Mouse (Mus musculus) forebrain, embryonic 15.5 days (tissue): ENCODE measurements at regions not wholly inside any gene's neighbourhood (a gene's known extent, or its start where the extent isn't known, plus 50 kb on each side); places are given as distances from the start of the nearest gene placed in this dataset.

Experiments
- ATAC-seq: fragments of 200-750 bp; cut with Nextera tagmentation; replicated peaks from 2 replicates; pipeline ENCODE4 v1.8.0; 2017; ENCODE audit warnings: mild to moderate bottlenecking, moderate TSS enrichment, moderate library complexity
- H3K27ac ChIP-seq: fragments of 300-500 bp; sonication (generic); replicated peaks from 2 replicates; pipeline ENCODE4 v1.5.1; 2015; ENCODE audit warnings: mild to moderate bottlenecking, inconsistent platforms
- H3K27me3 ChIP-seq: fragments of 300-500 bp; sonication (generic); 2 replicates; pipeline ENCODE4 v1.6.1; 2015; ENCODE audit warnings: inconsistent platforms
- H3K36me3 ChIP-seq: fragments of 300-500 bp; sonication (generic); 2 replicates; pipeline ENCODE4 v1.6.1; 2015; ENCODE audit warnings: mild to moderate bottlenecking, inconsistent platforms
- H3K4me1 ChIP-seq: fragments of 300-500 bp; sonication (generic); 2 replicates; pipeline ENCODE4 v1.6.1; 2015; ENCODE audit warnings: inconsistent platforms
- H3K4me2 ChIP-seq: fragments of 300-500 bp; sonication (generic); replicated peaks from 2 replicates; pipeline ENCODE4 v1.6.1; 2015; ENCODE audit warnings: mild to moderate bottlenecking, inconsistent platforms
- H3K4me3 ChIP-seq: fragments of 300-500 bp; sonication (generic); 2 replicates; pipeline ENCODE4 v1.5.1; 2015; ENCODE audit warnings: mild to moderate bottlenecking, inconsistent platforms
- H3K9ac ChIP-seq: fragments of 300-500 bp; sonication (generic); replicated peaks from 2 replicates; pipeline ENCODE4 v1.6.1; 2015; ENCODE audit warnings: mild to moderate bottlenecking, inconsistent platforms
- H3K9me3 ChIP-seq: fragments of 300-500 bp; sonication (generic); 2 replicates; pipeline ENCODE4 v1.6.1; 2016; ENCODE audit warnings: inconsistent platforms
- WGBS: fragments of 180-500 bp; shearing (Covaris S2); methylation state at CpG from one replicate; pipeline ENCODE4 v1.1.7; 2015; ENCODE audit warnings: mixed read lengths; 5-methylcytosine and 5-hydroxymethylcytosine counted together

GRCm38 (mm10) chr12:110206271-110206670 lies 72.6 kb upstream of the Dio3 start:
- H3K36me3 ChIP-seq = no peaks in the 10 kb centered on the region
- H3K4me2 ChIP-seq = no peak overlapping the region
- no peak overlapping the region for H3K9ac ChIP-seq
- H3K27ac ChIP-seq = no peak overlapping the region
- H3K4me3 ChIP-seq = no peak overlapping the region
- WGBS = 56% methylated on average over 5 of the region's 5 CpGs
- no peaks in the 10 kb centered on the region for H3K27me3 ChIP-seq
- no peaks in the 10 kb centered on the region for H3K9me3 ChIP-seq
- no peak for ATAC-seq
- no peaks in the 10 kb centered on the region for H3K4me1 ChIP-seq

- Histone ChIP-seq H3K9ac (no peak overlapping the region), H3K4me1 (no peaks in the 10 kb centered on the region), H3K36me3 (no peaks in the 10 kb centered on the region), H3K4me2 (no peak overlapping the region), H3K27ac (no peak overlapping the region), H3K9me3 (no peaks in the 10 kb centered on the region), H3K27me3 (no peaks in the 10 kb centered on the region; the same call in 1 of the 2 replicates), H3K4me3 (no peak overlapping the region)
- WGBS = 20% methylated on average over 6 of the region's 6 CpGs
- no peak for ATAC-seq
These were observed 72.1 kb upstream of the Dio3 start for GRCm38 (mm10) chr12:110206812-110207211.

GRCm38 (mm10) chr12:110207246-110207852 lies 71.5 kb upstream of the Dio3 start:
- no peak overlapping the region for H3K27ac ChIP-seq
- no peak for ATAC-seq
- H3K4me1 ChIP-seq = no peaks in the 10 kb centered on the region
- no peaks in the 10 kb centered on the region for H3K36me3 ChIP-seq
- H3K9ac ChIP-seq = no peak overlapping the region
- no peaks in the 10 kb centered on the region for H3K9me3 ChIP-seq
- WGBS = 35% methylated on average over 9 of the region's 9 CpGs
- H3K4me3 ChIP-seq = no peak overlapping the region
- H3K27me3 ChIP-seq = no peaks in the 10 kb centered on the region; the same call in 1 of the 2 replicates
- no peak overlapping the region for H3K4me2 ChIP-seq

- Histone ChIP-seq H3K27ac (no peak overlapping the region), H3K27me3 (no peaks in the 10 kb centered on the region; the same call in 1 of the 2 replicates), H3K4me3 (no peak overlapping the region), H3K9ac (no peak overlapping the region), H3K4me1 (0 out of 2 replicates have a peak, but pooled peaks cover 4% of the 10 kb centered on the region), H3K36me3 (no peaks in the 10 kb centered on the region), H3K9me3 (no peaks in the 10 kb centered on the region), H3K4me2 (no peak overlapping the region)
- WGBS = 64% methylated on average over 4 of the region's 4 CpGs
- no peak for ATAC-seq
These were observed 66.2 kb upstream of the Dio3 start for GRCm38 (mm10) chr12:110212716-110213115.

GRCm38 (mm10) chr12:110214833-110215232 lies 64.0 kb upstream of the Dio3 start:
- H3K4me1 ChIP-seq = 0 out of 2 replicates have a peak, but pooled peaks cover 4% of the 10 kb centered on the region
- no peak overlapping the region for H3K4me2 ChIP-seq
- 56% methylated on average over 8 of the region's 8 CpGs for whole genome bisulfite sequencing
- H3K27me3 ChIP-seq = no peaks in the 10 kb centered on the region; the same call in 1 of the 2 replicates
- no peaks in the 10 kb centered on the region for H3K9me3 ChIP-seq
- no peaks in the 10 kb centered on the region for H3K36me3 ChIP-seq
- ATAC-seq = no peak
- H3K27ac ChIP-seq = no peak overlapping the region
- H3K4me3 ChIP-seq = no peak overlapping the region
- H3K9ac ChIP-seq = no peak overlapping the region

GRCm38 (mm10) chr12:110215311-110215710 lies 63.6 kb upstream of the Dio3 start:
- Histone ChIP-seq H3K9ac (no peak overlapping the region), H3K4me3 (no peak overlapping the region), H3K36me3 (no peaks in the 10 kb centered on the region), H3K4me1 (0 out of 2 replicates have a peak, but pooled peaks cover 4% of the 10 kb centered on the region), H3K4me2 (no peak overlapping the region), H3K9me3 (no peaks in the 10 kb centered on the region), H3K27ac (no peak overlapping the region), H3K27me3 (no peaks in the 10 kb centered on the region; the same call in 1 of the 2 replicates)
- 76% methylated on average over 6 of the region's 6 CpGs for WGBS
- no peak for ATAC-seq

GRCm38 (mm10) chr12:110219750-110220149 lies 59.1 kb upstream of the Dio3 start:
- no peaks in the 10 kb centered on the region for H3K36me3 ChIP-seq
- no peak overlapping the region for H3K9ac ChIP-seq
- no peak for ATAC-seq
- 82% methylated on average over 8 of the region's 8 CpGs for WGBS
- H3K27me3 ChIP-seq = no peaks in the 10 kb centered on the region
- no peak overlapping the region for H3K4me2 ChIP-seq
- no peak overlapping the region for H3K4me3 ChIP-seq
- no peak overlapping the region for H3K27ac ChIP-seq
- H3K9me3 ChIP-seq = no peaks in the 10 kb centered on the region
- 0 out of 2 replicates have a peak, but pooled peaks cover 3% of the 10 kb centered on the region for H3K4me1 ChIP-seq

GRCm38 (mm10) chr12:110220516-110220915 lies 58.4 kb upstream of the Dio3 start:
- Histone ChIP-seq H3K4me1 (no peaks in the 10 kb centered on the region), H3K4me2 (no peak overlapping the region), H3K27ac (no peak overlapping the region), H3K27me3 (no peaks in the 10 kb centered on the region), H3K36me3 (no peaks in the 10 kb centered on the region), H3K4me3 (no peak overlapping the region), H3K9ac (no peak overlapping the region), H3K9me3 (no peaks in the 10 kb centered on the region)
- ATAC-seq = no peak
- 71% methylated on average over 8 of the region's 8 CpGs for WGBS

GRCm38 (mm10) chr12:110221184-110221583 lies 57.7 kb upstream of the Dio3 start:
- Histone ChIP-seq H3K4me2 (no peak overlapping the region), H3K9me3 (no peaks in the 10 kb centered on the region), H3K27me3 (no peaks in the 10 kb centered on the region), H3K9ac (no peak overlapping the region), H3K27ac (no peak overlapping the region), H3K4me1 (no peaks in the 10 kb centered on the region), H3K4me3 (no peak overlapping the region), H3K36me3 (no peaks in the 10 kb centered on the region)
- ATAC-seq = no peak
- WGBS = 30% methylated on average over 4 of the region's 4 CpGs

- Histone ChIP-seq H3K9ac (no peak overlapping the region), H3K4me1 (no peaks in the 10 kb centered on the region), H3K36me3 (no peaks in the 10 kb centered on the region), H3K4me3 (no peak overlapping the region), H3K9me3 (no peaks in the 10 kb centered on the region), H3K27me3 (no peaks in the 10 kb centered on the region), H3K4me2 (no peak overlapping the region), H3K27ac (no peak overlapping the region)
- ATAC-seq = no peak
- WGBS = 35% methylated on average over 3 of the region's 3 CpGs
These were observed 57.2 kb upstream of the Dio3 start for GRCm38 (mm10) chr12:110221679-110222078.

- Histone ChIP-seq H3K9me3 (no peaks in the 10 kb centered on the region), H3K27me3 (no peaks in the 10 kb centered on the region), H3K36me3 (no peaks in the 10 kb centered on the region), H3K4me1 (no peaks in the 10 kb centered on the region), H3K4me3 (no peak overlapping the region), H3K27ac (no peak overlapping the region), H3K4me2 (no peak overlapping the region), H3K9ac (no peak overlapping the region)
- 76% methylated on average over 7 of the region's 7 CpGs for WGBS
- no peak for ATAC-seq
These were observed 54.6 kb upstream of the Dio3 start for GRCm38 (mm10) chr12:110224250-110224649.

- Histone ChIP-seq H3K27ac (no peak overlapping the region), H3K27me3 (no peaks in the 10 kb centered on the region), H3K9ac (no peak overlapping the region), H3K4me2 (no peak overlapping the region), H3K36me3 (no peaks in the 10 kb centered on the region), H3K4me1 (no peaks in the 10 kb centered on the region), H3K4me3 (no peak overlapping the region), H3K9me3 (no peaks in the 10 kb centered on the region)
- WGBS = 63% methylated on average over 12 of the region's 12 CpGs
- ATAC-seq = no peak
These were observed 50.9 kb upstream of the Dio3 start for GRCm38 (mm10) chr12:110228011-110228411.
